Mouse (Mus musculus): ENCODE data around the gene Hic2. TPM values are rescaled to one million over a fixed set of nuclear protein-coding genes. Genes with fewer than 3 reads are reported as not detected.

Hic2 gene
- polyA plus RNA-seq, 2 experiments = 2.0 TPM

DNA sequence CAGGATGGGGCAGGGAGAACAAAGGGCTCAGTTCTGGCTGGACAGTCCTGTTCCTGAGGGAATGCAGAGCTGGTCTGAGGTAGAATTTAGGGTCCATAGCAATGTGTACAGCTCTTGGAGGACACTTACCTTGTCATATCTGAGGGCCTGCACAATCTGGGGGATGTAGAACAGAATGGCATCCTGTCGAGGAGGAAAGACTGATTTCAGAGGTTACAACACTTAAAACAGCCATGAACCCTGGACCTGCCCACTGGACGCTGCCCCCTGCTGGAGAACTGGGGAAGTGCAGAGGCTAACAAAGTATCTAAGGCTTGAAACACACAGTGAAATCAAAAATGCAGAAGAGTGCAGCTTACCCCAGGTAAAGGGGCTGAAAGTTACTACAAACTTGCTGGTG is 59.4 kb downstream of the Hic2 start:
- Histone ChIP-seq H3K9me3 (ENCODE audit: control insufficient read depth, low read length) (no peaks in the 10 kb centered on the region), H3K4me3 (ENCODE audit: insufficient read depth in 1 of 2, low read depth in 2 of 2, low read length in 2 of 2) (no peak overlapping the region), H3K4me2 (ENCODE audit: low read depth) (no peak overlapping the region), H3K36me3 (replicated peaks; ENCODE audit: control insufficient read depth, insufficient read depth, low read depth) (no peaks in the 10 kb centered on the region; the same call in 1 of the 2 replicates), H3K27ac (no peak overlapping the region), H3K9ac (replicated peaks) (no peak overlapping the region), H3K27me3 (ENCODE audit: control insufficient read depth, insufficient read depth, low read length) (no peaks in the 10 kb centered on the region), H3K4me1 (replicated peaks; ENCODE audit: control insufficient read depth in 2 of 2, insufficient read depth in 2 of 2, low read length in 1 of 2) (no peaks in the 10 kb centered on the region)
- DNase-seq (ENCODE audit: low read depth in 3 of 3, low spot score in 3 of 3) (peak in 2 of 3 experiments; percentile 46 to 49), ATAC-seq (ENCODE audit: insufficient read depth) (no peak)
- WGBS (ENCODE audit: insufficient replicate concordance) = 2% methylated on average over 2 of the region's 2 CpGs
- TF ChIP-seq EP300 (IDR thresholded peaks at IDR 0.05; ENCODE audit: low read depth) (no peak), CTCF (IDR thresholded peaks at IDR 0.05; ENCODE audit: low read depth) (peak; percentile 98)

DNA sequence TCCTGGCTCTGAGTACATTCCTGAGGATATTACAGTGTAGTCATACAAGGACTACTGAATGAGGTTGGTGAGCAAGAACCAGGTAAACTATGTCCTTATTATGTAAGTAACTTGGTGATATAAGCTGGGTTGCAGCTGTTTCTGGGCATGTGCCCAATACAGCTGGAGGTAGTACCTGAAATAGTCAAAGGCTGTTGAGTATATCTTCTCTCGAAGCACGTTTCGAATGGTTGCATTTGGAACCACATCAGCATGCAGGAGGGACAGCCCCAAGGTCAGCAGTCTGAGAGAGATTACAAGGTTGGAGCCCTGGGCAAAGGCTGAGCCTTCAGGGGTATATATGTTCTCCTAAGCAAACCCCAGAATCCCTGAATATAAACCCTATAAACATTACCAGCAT is 67.4 kb downstream of the Hic2 start:
- DNase-seq (ENCODE audit: low read depth in 3 of 3, low spot score in 3 of 3) (no peak), ATAC-seq (ENCODE audit: insufficient read depth) (no peak)
- no peak overlapping the region for H3K4me3 ChIP-seq (ENCODE audit: insufficient read depth in 1 of 2, low read depth in 2 of 2, low read length in 2 of 2)
- H3K4me1 ChIP-seq (replicated peaks; ENCODE audit: control insufficient read depth in 2 of 2, insufficient read depth in 2 of 2, low read length in 1 of 2) = no peaks in the 10 kb centered on the region
- H3K4me2 ChIP-seq (ENCODE audit: low read depth) = no peak overlapping the region
- no peaks in the 10 kb centered on the region for H3K9me3 ChIP-seq (ENCODE audit: control insufficient read depth, low read length)
- H3K9ac ChIP-seq (replicated peaks) = no peak overlapping the region
- WGBS (ENCODE audit: insufficient replicate concordance) = 89% methylated on average over 3 of the region's 3 CpGs
- H3K27ac ChIP-seq = no peak overlapping the region
- H3K27me3 ChIP-seq (ENCODE audit: control insufficient read depth, insufficient read depth, low read length) = no peaks in the 10 kb centered on the region
- TF ChIP-seq EP300 (IDR thresholded peaks at IDR 0.05; ENCODE audit: low read depth) = no peak
- no peak for TF ChIP-seq CTCF (IDR thresholded peaks at IDR 0.05; ENCODE audit: low read depth)
- no peaks in the 10 kb centered on the region for H3K36me3 ChIP-seq (replicated peaks; ENCODE audit: control insufficient read depth, insufficient read depth, low read depth)

DNA sequence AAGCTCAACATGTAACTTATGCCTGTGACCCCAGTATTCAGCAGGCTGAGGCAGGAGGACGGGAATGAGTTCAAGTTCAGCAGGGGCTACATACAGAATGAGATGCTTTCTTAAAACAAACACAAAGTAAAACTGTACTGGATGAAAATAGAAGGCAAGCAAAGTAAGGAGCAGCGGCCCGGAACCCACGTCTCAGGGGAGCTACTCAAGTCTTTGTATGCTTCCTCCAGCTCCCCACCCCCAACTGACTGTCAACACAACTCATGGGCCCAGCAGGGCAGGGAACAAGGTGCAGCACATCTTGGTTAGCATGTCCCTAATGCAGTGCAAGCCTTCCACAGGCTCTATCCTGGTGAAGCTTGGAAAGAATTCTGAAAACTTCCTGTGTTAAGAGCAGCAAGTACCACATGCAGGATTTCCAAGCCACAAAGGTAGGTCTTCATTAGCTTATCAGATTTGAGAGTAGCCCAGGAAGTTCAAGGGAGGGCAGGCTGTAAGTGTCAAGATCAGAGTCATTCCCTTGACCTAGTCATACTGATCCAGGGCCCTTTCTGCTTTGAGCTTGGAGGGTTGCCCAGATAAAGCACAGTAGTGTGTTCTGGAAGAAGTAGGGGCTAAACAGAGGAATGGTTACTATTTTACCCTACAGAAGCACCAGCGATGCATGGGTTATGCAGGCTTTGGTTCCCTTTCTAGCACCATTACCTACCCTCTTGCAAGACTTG is 70.3 kb downstream of the Hic2 start:
- H3K4me2 ChIP-seq (ENCODE audit: low read depth) = no peak overlapping the region
- H3K9ac ChIP-seq (replicated peaks) = no peak overlapping the region
- H3K27ac ChIP-seq = no peak overlapping the region
- WGBS (ENCODE audit: insufficient replicate concordance) = 76% methylated on average over 5 of the region's 5 CpGs
- ATAC-seq (ENCODE audit: insufficient read depth) (no peak), DNase-seq (ENCODE audit: low read depth in 3 of 3, low spot score in 3 of 3) (no peak)
- H3K27me3 ChIP-seq (ENCODE audit: control insufficient read depth, insufficient read depth, low read length) = no peaks in the 10 kb centered on the region
- no peaks in the 10 kb centered on the region for H3K36me3 ChIP-seq (replicated peaks; ENCODE audit: control insufficient read depth, insufficient read depth, low read depth)
- TF ChIP-seq CTCF (IDR thresholded peaks at IDR 0.05; ENCODE audit: low read depth) (no peak), EP300 (IDR thresholded peaks at IDR 0.05; ENCODE audit: low read depth) (no peak)
- H3K4me1 ChIP-seq (replicated peaks; ENCODE audit: control insufficient read depth in 2 of 2, insufficient read depth in 2 of 2, low read length in 1 of 2) = no peaks in the 10 kb centered on the region
- H3K4me3 ChIP-seq (ENCODE audit: insufficient read depth in 1 of 2, low read depth in 2 of 2, low read length in 2 of 2) = no peak overlapping the region
- no peaks in the 10 kb centered on the region for H3K9me3 ChIP-seq (ENCODE audit: control insufficient read depth, low read length)

GRCm38 (mm10) chr16:17307461-17307860 is 74.1 kb downstream of the Hic2 start:
- Histone ChIP-seq H3K9me3 (ENCODE audit: control insufficient read depth, low read length) (no peaks in the 10 kb centered on the region), H3K4me3 (ENCODE audit: insufficient read depth in 1 of 2, low read depth in 2 of 2, low read length in 2 of 2) (no peak overlapping the region), H3K36me3 (replicated peaks; ENCODE audit: control insufficient read depth, insufficient read depth, low read depth) (no peaks in the 10 kb centered on the region; the same call in 1 of the 2 replicates), H3K4me1 (replicated peaks; ENCODE audit: control insufficient read depth in 2 of 2, insufficient read depth in 2 of 2, low read length in 1 of 2) (no peaks in the 10 kb centered on the region), H3K9ac (replicated peaks) (no peak overlapping the region), H3K27me3 (ENCODE audit: control insufficient read depth, insufficient read depth, low read length) (no peaks in the 10 kb centered on the region), H3K4me2 (ENCODE audit: low read depth) (no peak overlapping the region), H3K27ac (no peak overlapping the region)
- DNase-seq (ENCODE audit: low read depth in 3 of 3, low spot score in 3 of 3) (no peak), ATAC-seq (ENCODE audit: insufficient read depth) (no peak)
- TF ChIP-seq CTCF (IDR thresholded peaks at IDR 0.05; ENCODE audit: low read depth) (no peak), EP300 (IDR thresholded peaks at IDR 0.05; ENCODE audit: low read depth) (no peak)
- WGBS (ENCODE audit: insufficient replicate concordance) = 80% methylated on average over 5 of the region's 5 CpGs

DNA sequence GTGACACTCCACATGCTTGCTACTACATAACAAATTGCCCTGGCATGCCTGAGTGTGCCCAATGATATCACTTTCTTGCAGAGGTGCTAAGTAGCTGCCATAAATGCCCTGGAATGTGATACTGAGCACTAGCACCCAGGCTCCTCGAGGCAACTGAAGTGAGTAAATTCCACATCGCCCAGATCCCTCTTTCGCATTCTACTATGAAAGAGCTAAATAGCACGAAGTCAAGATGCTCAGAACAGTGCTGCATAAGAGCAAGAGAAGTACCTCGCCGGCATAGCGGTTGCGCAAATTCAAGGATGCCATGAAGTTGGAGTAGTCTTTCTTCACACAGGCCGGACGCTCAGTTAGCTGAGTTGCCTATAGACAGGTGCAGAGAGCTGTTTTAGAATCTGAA is 75.7 kb downstream of the Hic2 start:
- ATAC-seq (ENCODE audit: insufficient read depth) = no peak
- Histone ChIP-seq H3K4me1 (replicated peaks; ENCODE audit: control insufficient read depth in 2 of 2, insufficient read depth in 2 of 2, low read length in 1 of 2) (no peaks in the 10 kb centered on the region), H3K27ac (no peak overlapping the region), H3K4me3 (ENCODE audit: insufficient read depth in 1 of 2, low read depth in 2 of 2, low read length in 2 of 2) (no peak overlapping the region), H3K27me3 (ENCODE audit: control insufficient read depth, insufficient read depth, low read length) (no peaks in the 10 kb centered on the region), H3K9me3 (ENCODE audit: control insufficient read depth, low read length) (no peaks in the 10 kb centered on the region), H3K9ac (replicated peaks) (no peak overlapping the region), H3K4me2 (ENCODE audit: low read depth) (no peak overlapping the region), H3K36me3 (replicated peaks; ENCODE audit: control insufficient read depth, insufficient read depth, low read depth) (no peaks in the 10 kb centered on the region; the same call in 1 of the 2 replicates)
- TF ChIP-seq CTCF (IDR thresholded peaks at IDR 0.05; ENCODE audit: low read depth) (no peak), EP300 (IDR thresholded peaks at IDR 0.05; ENCODE audit: low read depth) (no peak)
- DNase-seq (ENCODE audit: low read depth in 3 of 3, low spot score in 3 of 3) = no peak
- WGBS (ENCODE audit: insufficient replicate concordance) = 84% methylated on average over 10 of the region's 10 CpGs
